Mouse (Mus musculus): Measurements from ENCODE around the gene Nol12. TPM values are rescaled to one million over a fixed set of nuclear protein-coding genes. Genes with fewer than 3 reads are reported as not detected.

The Nol12 gene
- polyA plus RNA-seq, 1 experiment from 2014 or later = 51.4 TPM

DNA sequence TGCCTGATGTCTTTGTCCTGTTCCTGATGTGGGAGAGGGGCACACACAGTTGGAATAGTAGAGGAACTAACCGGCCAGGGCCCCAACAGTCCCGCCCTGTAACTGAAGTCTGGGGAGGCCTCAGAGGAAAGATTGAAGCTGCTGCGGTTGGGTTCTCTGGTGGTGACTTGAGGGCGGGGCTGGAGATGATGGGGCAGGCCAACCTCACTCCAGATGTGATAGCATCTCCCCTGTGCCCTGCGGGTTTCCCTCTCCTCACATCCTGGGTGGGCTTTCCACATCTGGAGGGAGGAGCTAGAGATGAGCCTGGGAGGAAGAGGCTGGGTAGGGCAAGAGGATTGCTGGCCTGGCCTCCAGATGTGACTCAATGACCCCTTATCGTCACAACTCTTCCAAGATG, 11.1 kb upstream of the Nol12 start:
- Histone ChIP-seq H3K9ac (ENCODE audit: low read depth, low read length) (no peak overlapping the region), H3K4me3 (ENCODE audit: low read depth, low read length) (no peak overlapping the region), H3K36me3 (ENCODE audit: control insufficient read depth, insufficient read depth, low read length) (no peaks in the 10 kb centered on the region), H3K27me3 (ENCODE audit: control insufficient read depth, insufficient read depth, low read length) (no peaks in the 10 kb centered on the region), H3K4me2 (peak overlapping the region; percentile 23), H3K9me3 (replicated peaks; ENCODE audit: control insufficient read depth, low read length) (no peaks in the 10 kb centered on the region), H3K27ac (ENCODE audit: low read depth, low read length) (peak overlapping the region; percentile 65), H3K4me1 (ENCODE audit: control insufficient read depth, insufficient read depth, low read length) (peaks cover 34% of the 10 kb centered on the region)
- no peak for ATAC-seq (replicated peaks; ENCODE audit: insufficient number of reproducible peaks, low FRiP score, low TSS enrichment)
- WGBS (ENCODE audit: insufficient replicate concordance) = 53% methylated on average over 6 of the region's 6 CpGs

- Histone ChIP-seq H3K4me3 (ENCODE audit: low read depth, low read length) (no peak overlapping the region), H3K4me2 (0 out of 2 replicates have a peak overlapping the region, but pooled peaks have one; percentile 88), H3K36me3 (ENCODE audit: control insufficient read depth, insufficient read depth, low read length) (0 out of 2 replicates have a peak, but pooled peaks cover 2% of the 10 kb centered on the region), H3K9ac (ENCODE audit: low read depth, low read length) (peak overlapping the region; percentile 68; the same call in 1 of the 2 replicates), H3K4me1 (ENCODE audit: control insufficient read depth, insufficient read depth, low read length) (peaks cover 34% of the 10 kb centered on the region), H3K27me3 (ENCODE audit: control insufficient read depth, insufficient read depth, low read length) (no peaks in the 10 kb centered on the region), H3K9me3 (replicated peaks; ENCODE audit: control insufficient read depth, low read length) (no peaks in the 10 kb centered on the region), H3K27ac (ENCODE audit: low read depth, low read length) (peak overlapping the region; percentile 91; the same call in 1 of the 2 replicates)
- 28% methylated on average over 8 of the region's 8 CpGs for WGBS (ENCODE audit: insufficient replicate concordance)
- ATAC-seq (replicated peaks; ENCODE audit: insufficient number of reproducible peaks, low FRiP score, low TSS enrichment) = no peak
Measured at GRCm38 (mm10) chr15:78925129-78925528, 9.6 kb upstream of the Nol12 start.

DNA sequence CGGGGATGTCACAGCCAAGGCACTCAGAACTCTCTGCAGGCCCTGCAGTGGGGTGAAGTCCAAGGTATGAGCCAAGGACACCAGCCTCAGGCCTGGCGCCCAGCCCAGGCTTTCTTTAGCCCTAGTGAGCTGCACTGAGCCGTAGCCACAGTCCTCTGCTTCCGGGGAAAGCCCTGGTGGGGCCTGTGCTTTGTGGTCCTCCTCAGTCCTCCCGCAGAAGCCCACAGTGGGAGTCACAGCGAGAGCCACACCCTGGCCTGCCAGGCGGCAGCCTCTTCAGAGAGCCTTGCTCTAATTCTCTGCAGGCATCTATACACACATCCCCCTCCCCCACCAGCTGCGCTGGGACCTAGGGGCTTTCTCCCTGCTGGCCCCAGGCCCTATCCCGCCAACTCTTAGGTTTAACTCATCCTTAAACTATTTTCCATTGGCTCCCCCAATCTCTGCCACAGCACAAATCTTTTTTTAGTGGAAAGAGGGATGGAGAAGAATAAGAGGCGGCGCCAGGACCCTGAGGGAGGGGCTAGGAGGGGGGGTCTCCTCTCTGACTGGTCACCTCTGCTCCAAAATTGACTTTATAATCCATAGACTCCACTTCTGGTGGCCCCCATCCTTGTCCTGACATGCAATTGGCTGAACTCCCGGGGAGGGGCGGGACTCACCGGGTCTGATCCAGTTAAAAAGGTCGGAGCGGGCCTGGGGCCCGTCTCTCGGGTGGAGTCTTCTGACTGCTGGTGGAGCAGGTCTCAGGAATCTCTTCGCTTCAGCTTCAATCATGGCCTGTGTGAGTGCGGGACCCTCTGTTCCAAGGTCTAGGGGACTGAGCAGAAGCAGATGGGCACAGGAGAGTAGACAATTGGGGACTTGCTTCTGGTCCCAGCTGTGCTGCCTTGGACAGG, 8.5 kb upstream of the Nol12 start, which contains the start of gene Lgals1:
Gene Lgals1, plus strand, starts transcription at position 705 of the 899 bp plus-strand sequence.
- H3K9ac ChIP-seq (ENCODE audit: low read depth, low read length) = peak within 1 kb of the TSS; percentile 68
- peak; percentile 65 for ATAC-seq (replicated peaks; ENCODE audit: insufficient number of reproducible peaks, low FRiP score, low TSS enrichment)
- H3K36me3 ChIP-seq (ENCODE audit: control insufficient read depth, insufficient read depth, low read length) = 0 out of 2 replicates have a peak, but pooled peaks cover 2% of the 10 kb centered on the region
- WGBS (ENCODE audit: insufficient replicate concordance) = 6% methylated on average over 20 of the region's 20 CpGs
- H3K9me3 ChIP-seq (replicated peaks; ENCODE audit: control insufficient read depth, low read length) = no peaks in the 10 kb centered on the region
- H3K27ac ChIP-seq (ENCODE audit: low read depth, low read length) = peak within 1 kb of the TSS; percentile 91
- peaks cover 34% of the 10 kb centered on the region for H3K4me1 ChIP-seq (ENCODE audit: control insufficient read depth, insufficient read depth, low read length)
- no peaks in the 10 kb centered on the region for H3K27me3 ChIP-seq (ENCODE audit: control insufficient read depth, insufficient read depth, low read length)
- H3K4me3 ChIP-seq (ENCODE audit: low read depth, low read length) = peak within 1 kb of the TSS; percentile 52
- H3K4me2 ChIP-seq = peak within 1 kb of the TSS; percentile 88

DNA sequence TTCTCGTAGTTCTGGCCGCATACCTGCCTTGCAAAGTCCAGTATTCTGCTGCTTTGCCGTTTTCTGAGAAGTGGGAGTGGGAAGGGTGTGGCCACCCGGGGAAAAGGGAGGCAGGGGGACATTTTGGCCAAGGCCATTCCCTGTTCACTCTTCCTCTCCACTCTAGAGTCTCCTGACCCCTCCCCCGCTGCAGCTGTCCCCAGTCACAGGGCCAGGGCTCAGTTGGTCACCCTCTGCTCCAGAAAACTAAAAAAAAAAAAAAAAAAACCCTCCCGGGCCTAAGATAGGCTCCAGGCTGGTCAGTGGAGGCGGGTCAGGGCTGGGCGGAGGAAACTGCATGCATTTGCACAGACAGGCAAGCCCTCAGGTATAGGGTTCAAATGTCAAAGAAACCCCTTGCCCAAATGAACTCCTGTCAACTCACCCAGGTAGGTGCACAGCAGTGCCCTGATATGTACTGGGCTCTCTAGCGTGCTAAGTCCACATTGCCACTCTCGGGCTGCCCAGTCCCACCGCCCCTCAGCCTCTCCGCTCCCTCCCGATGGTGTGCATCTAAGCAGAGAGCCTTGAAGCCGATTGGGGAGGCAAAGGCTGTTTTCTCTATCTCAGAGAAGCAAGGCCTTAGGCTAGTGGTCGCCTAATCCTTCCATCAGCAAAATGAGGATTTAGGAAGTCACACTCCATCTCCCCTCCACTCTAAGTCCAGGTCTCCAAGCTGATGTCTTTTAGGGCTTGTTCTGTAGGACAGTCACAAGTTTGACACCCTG, 7.5 kb upstream of the Nol12 start:
- Histone ChIP-seq H3K27me3 (ENCODE audit: control insufficient read depth, insufficient read depth, low read length) (no peaks in the 10 kb centered on the region), H3K4me2 (peak overlapping the region; percentile 88), H3K36me3 (ENCODE audit: control insufficient read depth, insufficient read depth, low read length) (0 out of 2 replicates have a peak, but pooled peaks cover 2% of the 10 kb centered on the region), H3K4me1 (ENCODE audit: control insufficient read depth, insufficient read depth, low read length) (peaks cover 34% of the 10 kb centered on the region), H3K9ac (ENCODE audit: low read depth, low read length) (peak overlapping the region; percentile 68), H3K4me3 (ENCODE audit: low read depth, low read length) (peak overlapping the region; percentile 52), H3K9me3 (replicated peaks; ENCODE audit: control insufficient read depth, low read length) (no peaks in the 10 kb centered on the region), H3K27ac (ENCODE audit: low read depth, low read length) (peak overlapping the region; percentile 91)
- ATAC-seq (replicated peaks; ENCODE audit: insufficient number of reproducible peaks, low FRiP score, low TSS enrichment) = no peak
- WGBS (ENCODE audit: insufficient replicate concordance) = 14% methylated on average over 15 of the region's 15 CpGs

DNA sequence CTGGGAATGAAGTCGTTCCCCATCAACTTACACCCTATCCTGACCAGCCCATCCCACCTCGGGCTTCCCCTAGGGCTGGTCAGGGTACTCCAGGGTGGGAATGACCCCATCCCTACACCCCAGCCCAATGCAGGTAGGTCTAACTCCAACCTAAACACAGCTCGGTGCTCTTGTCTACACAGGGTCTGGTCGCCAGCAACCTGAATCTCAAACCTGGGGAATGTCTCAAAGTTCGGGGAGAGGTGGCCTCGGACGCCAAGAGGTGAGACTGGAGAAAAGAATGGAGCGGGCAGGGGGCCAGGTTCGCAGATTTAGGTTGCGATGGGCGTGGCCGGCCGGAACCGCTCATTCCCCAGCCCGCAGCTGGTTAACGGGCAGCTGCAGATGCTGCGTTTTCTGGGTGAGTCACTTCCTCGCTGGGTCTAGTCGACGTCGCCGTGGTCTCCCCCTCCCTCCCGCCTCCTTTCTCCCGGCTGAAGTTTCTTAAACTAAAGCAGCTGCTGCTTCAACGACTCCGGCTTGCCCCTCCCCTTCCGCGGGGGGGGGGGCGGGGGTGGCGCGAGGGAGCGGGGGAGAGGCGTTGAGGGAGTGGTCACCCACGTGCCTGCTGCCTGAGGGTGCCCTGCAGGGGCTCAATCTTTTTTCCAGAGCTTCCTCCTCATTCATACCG, 6.8 kb upstream of the Nol12 start:
- H3K27me3 ChIP-seq (ENCODE audit: control insufficient read depth, insufficient read depth, low read length) = no peaks in the 10 kb centered on the region
- H3K4me3 ChIP-seq (ENCODE audit: low read depth, low read length) = peak overlapping the region; percentile 52
- under 1% methylated on average over 29 of the region's 35 CpGs for WGBS (ENCODE audit: insufficient replicate concordance)
- H3K36me3 ChIP-seq (ENCODE audit: control insufficient read depth, insufficient read depth, low read length) = 0 out of 2 replicates have a peak, but pooled peaks cover 2% of the 10 kb centered on the region
- peak overlapping the region; percentile 68 for H3K9ac ChIP-seq (ENCODE audit: low read depth, low read length)
- H3K4me1 ChIP-seq (ENCODE audit: control insufficient read depth, insufficient read depth, low read length) = peaks cover 34% of the 10 kb centered on the region
- H3K4me2 ChIP-seq = peak overlapping the region; percentile 88
- peak overlapping the region; percentile 91 for H3K27ac ChIP-seq (ENCODE audit: low read depth, low read length)
- 0 out of 2 replicates have a peak, but pooled peaks have one; percentile 16 for ATAC-seq (replicated peaks; ENCODE audit: insufficient number of reproducible peaks, low FRiP score, low TSS enrichment)
- H3K9me3 ChIP-seq (replicated peaks; ENCODE audit: control insufficient read depth, low read length) = no peaks in the 10 kb centered on the region

GRCm38 (mm10) chr15:78928539-78928938, 6.2 kb upstream of the Nol12 start:
- Histone ChIP-seq H3K4me1 (ENCODE audit: control insufficient read depth, insufficient read depth, low read length) (peaks cover 34% of the 10 kb centered on the region), H3K27ac (ENCODE audit: low read depth, low read length) (peak overlapping the region; percentile 91; the same call in 1 of the 2 replicates), H3K9me3 (replicated peaks; ENCODE audit: control insufficient read depth, low read length) (no peaks in the 10 kb centered on the region), H3K27me3 (ENCODE audit: control insufficient read depth, insufficient read depth, low read length) (no peaks in the 10 kb centered on the region), H3K4me3 (ENCODE audit: low read depth, low read length) (peak overlapping the region; percentile 52), H3K36me3 (ENCODE audit: control insufficient read depth, insufficient read depth, low read length) (0 out of 2 replicates have a peak, but pooled peaks cover 2% of the 10 kb centered on the region), H3K4me2 (peak overlapping the region; percentile 88), H3K9ac (ENCODE audit: low read depth, low read length) (peak overlapping the region; percentile 68)
- no peak for ATAC-seq (replicated peaks; ENCODE audit: insufficient number of reproducible peaks, low FRiP score, low TSS enrichment)
- 46% methylated on average over 8 of the region's 8 CpGs for WGBS (ENCODE audit: insufficient replicate concordance)

GRCm38 (mm10) chr15:78930192-78930706, 4.5 kb upstream of the Nol12 start:
- no peak overlapping the region for H3K4me3 ChIP-seq (ENCODE audit: low read depth, low read length)
- no peak for ATAC-seq (replicated peaks; ENCODE audit: insufficient number of reproducible peaks, low FRiP score, low TSS enrichment)
- H3K27me3 ChIP-seq (ENCODE audit: control insufficient read depth, insufficient read depth, low read length) = no peaks in the 10 kb centered on the region
- no peaks in the 10 kb centered on the region for H3K9me3 ChIP-seq (replicated peaks; ENCODE audit: control insufficient read depth, low read length)
- 0 out of 2 replicates have a peak, but pooled peaks cover 2% of the 10 kb centered on the region for H3K36me3 ChIP-seq (ENCODE audit: control insufficient read depth, insufficient read depth, low read length)
- no peak overlapping the region for H3K4me2 ChIP-seq
- WGBS (ENCODE audit: insufficient replicate concordance) = 90% methylated on average over 6 of the region's 6 CpGs
- peaks cover 31% of the 10 kb centered on the region for H3K4me1 ChIP-seq (ENCODE audit: control insufficient read depth, insufficient read depth, low read length)
- H3K9ac ChIP-seq (ENCODE audit: low read depth, low read length) = no peak overlapping the region
- no peak overlapping the region for H3K27ac ChIP-seq (ENCODE audit: low read depth, low read length)

All from heart, embryonic 11.5 days (tissue).